Mouse (Mus musculus) right cerebral cortex, adult 2 months (tissue): ENCODE results near the gene Vipas39.
"Not testable (repeated sequence)": the region's sequence is repeated elsewhere in the genome, so short reads cannot be mapped to it uniquely, and the experiment has no call there.

Experiments
- DNase-seq, 2 experiments: peaks; one replicate each; pipeline ENCODE4 v3.0.0; 2021 to 2022; ENCODE audit warnings: low spot score in 2 of 2

The Vipas39 gene

GRCm38 (mm10) chr12:87266108-87266826 lies at the start of gene Vipas39, which contains the start of gene Ahsa1:
Gene Vipas39, minus strand, starts transcription at chr12:87266256.
Gene Ahsa1, plus strand, starts transcription at chr12:87266479.
- DNase-seq = peak; percentile 90 to 92

- DNase-seq = no peak
These were observed 47.0 kb upstream of the Vipas39 start for GRCm38 (mm10) chr12:87313098-87313497.

GRCm38 (mm10) chr12:87306584-87306844 lies 40.5 kb upstream of the Vipas39 start:
- DNase-seq = not testable (repeated sequence)

GRCm38 (mm10) chr12:87305767-87306583 lies 39.9 kb upstream of the Vipas39 start:
- peak in 1 of 2 experiments; percentile 14 for DNase-seq

GRCm38 (mm10) chr12:87301189-87301588 lies 35.1 kb upstream of the Vipas39 start:
- DNase-seq = no peak

- no peak for DNase-seq
These were observed 34.3 kb upstream of the Vipas39 start for GRCm38 (mm10) chr12:87300441-87300690.

- DNase-seq = no peak
These were observed 33.8 kb upstream of the Vipas39 start, which contains the start of gene Ism2 for GRCm38 (mm10) chr12:87299657-87300440. Gene Ism2, minus strand, starts transcription at chr12:87299705.

GRCm38 (mm10) chr12:87299037-87299656 lies 33.1 kb upstream of the Vipas39 start:
- DNase-seq = no peak

- no peak for DNase-seq
These were observed 27.9 kb upstream of the Vipas39 start for GRCm38 (mm10) chr12:87293934-87294333.

GRCm38 (mm10) chr12:87289100-87289499 lies 23.0 kb upstream of the Vipas39 start:
- no peak for DNase-seq

GRCm38 (mm10) chr12:87284726-87285125 lies 18.7 kb upstream of the Vipas39 start:
- no peak for DNase-seq

- DNase-seq = no peak
These were observed 18.2 kb upstream of the Vipas39 start for GRCm38 (mm10) chr12:87284268-87284667.

GRCm38 (mm10) chr12:87283706-87284105 lies 17.6 kb upstream of the Vipas39 start:
- no peak for DNase-seq

- DNase-seq = no peak
These were observed 16.7 kb upstream of the Vipas39 start for GRCm38 (mm10) chr12:87282743-87283142.

- no peak for DNase-seq
These were observed 15.7 kb upstream of the Vipas39 start for GRCm38 (mm10) chr12:87281766-87282165.

GRCm38 (mm10) chr12:87279879-87280278 lies 13.8 kb upstream of the Vipas39 start:
- DNase-seq = no peak

GRCm38 (mm10) chr12:87279350-87279749 lies 13.3 kb upstream of the Vipas39 start:
- no peak for DNase-seq

- DNase-seq = no peak
These were observed 12.2 kb upstream of the Vipas39 start for GRCm38 (mm10) chr12:87278118-87278730.

GRCm38 (mm10) chr12:87277251-87277650 lies 11.2 kb upstream of the Vipas39 start:
- DNase-seq = not testable (repeated sequence)

GRCm38 (mm10) chr12:87274853-87275831 lies 9.1 kb upstream of the Vipas39 start:
- no peak for DNase-seq
